In the genomic region with DNA sequence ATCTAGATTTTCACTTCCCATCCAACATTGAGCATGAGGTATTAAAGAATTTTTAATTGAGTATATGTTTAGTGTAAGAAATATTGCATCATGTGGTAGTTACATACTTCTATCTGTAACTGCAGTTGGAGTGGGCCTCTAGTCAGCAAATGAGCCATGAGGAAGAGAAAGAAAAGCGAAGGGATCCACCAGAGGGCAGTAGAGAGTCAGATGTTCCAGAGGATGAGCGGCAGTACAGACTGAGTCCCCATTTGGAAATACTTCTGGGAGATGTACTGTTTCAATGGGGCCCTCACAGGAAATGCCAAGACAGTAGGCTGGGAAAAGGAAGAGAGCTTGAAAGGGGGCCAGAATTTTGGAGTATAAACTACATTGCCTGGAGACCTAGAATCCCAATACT, we compare ENCODE assay signal across 8 mouse cellular contexts.
DNase-seq lines count a peak whose midpoint lies in the region; TF ChIP-seq lines count a peak whose summit lies in the region.

No protein-coding gene starts in this region.

- peak; percentile 70 for TF ChIP-seq CTCF in E14TG2a.4 (conservative IDR thresholded peaks at IDR 0.05; ENCODE audit: low read length)

- no peak overlapping the region for H3K4me3 ChIP-seq in E14TG2a.4 (replicated peaks; ENCODE audit: low read length)

- H3K9me3 ChIP-seq in E14TG2a.4 (ENCODE audit: low read length): no peaks in the 10 kb centered on the region

- H3K27me3 ChIP-seq in E14TG2a.4 (ENCODE audit: insufficient read depth, low read length): no peaks in the 10 kb centered on the region

- DNase-seq in adrenal gland, postnatal 10 days: peak; percentile 84
- DNase-seq in embryo, embryonic 11 days: peak; percentile 79
- peak; percentile 5 to 47 for DNase-seq in heart, adult 9 months (ENCODE audit: low spot score in 2 of 2)
- peak; percentile 84 for DNase-seq in kidney, postnatal 10 days
- peak; percentile 3 to 42 for DNase-seq in lung, adult 18-20 months
- DNase-seq in ovary, adult 18-20 months (ENCODE audit: low spot score): peak; percentile 4
- DNase-seq in thymus, postnatal 4 days: peak; percentile 71

- no peaks in the 10 kb centered on the region for H3K36me3 ChIP-seq in E14TG2a.4 (ENCODE audit: insufficient read depth, low read length)

- no peaks in the 10 kb centered on the region for H3K4me1 ChIP-seq in E14TG2a.4 (replicated peaks; ENCODE audit: low read depth, low read length)

Comparison
In these comparisons a context has a peak if more than half of its experiments do, and no peak if none do; other contexts are left out.
1. DNase-seq: peak in every context shown above with its lines; median percentile 84 in adrenal gland, postnatal 10 days; 84 in kidney, postnatal 10 days; 79 in embryo, embryonic 11 days; 71 in thymus, postnatal 4 days; 26 in heart, adult 9 months; 22 in lung, adult 18-20 months; 4 in ovary, adult 18-20 months.